Mouse (Mus musculus): ENCODE measurements around the gene Lbr.
"Not testable (repeated sequence)": the region's sequence is repeated elsewhere in the genome, so short reads cannot be mapped to it uniquely, and the experiment has no call there.

Gene Lbr

GRCm38 (mm10) chr1:181852466-181852865 lies 9.6 kb upstream of the Lbr start:
- DNase-seq (ENCODE audit: low read depth, low spot score), result no peak

GRCm38 (mm10) chr1:181851521-181852310 lies 8.9 kb upstream of the Lbr start:
- no peak for DNase-seq (ENCODE audit: low read depth, low spot score)

GRCm38 (mm10) chr1:181850441-181850840 lies 7.6 kb upstream of the Lbr start:
- DNase-seq (ENCODE audit: low read depth, low spot score), result no peak

GRCm38 (mm10) chr1:181848210-181848609 lies 5.4 kb upstream of the Lbr start:
- DNase-seq (ENCODE audit: low read depth, low spot score), result no peak

GRCm38 (mm10) chr1:181847396-181847795 lies 4.5 kb upstream of the Lbr start:
- DNase-seq (ENCODE audit: low read depth, low spot score), result no peak

- no peak for DNase-seq (ENCODE audit: low read depth, low spot score)
Measured at GRCm38 (mm10) chr1:181845767-181846166, 2.9 kb upstream of the Lbr start.

- DNase-seq (ENCODE audit: low read depth, low spot score), result no peak
Measured at GRCm38 (mm10) chr1:181844874-181845547, 2.2 kb upstream of the Lbr start.

- peak; percentile 96 for DNase-seq (ENCODE audit: low read depth, low spot score)
Measured at GRCm38 (mm10) chr1:181841864-181842672, 778 bp downstream of the Lbr start.

GRCm38 (mm10) chr1:181841396-181841795 lies 1.4 kb downstream of the Lbr start:
- DNase-seq (ENCODE audit: low read depth, low spot score), result no peak

- DNase-seq (ENCODE audit: low read depth, low spot score), result no peak
Measured at GRCm38 (mm10) chr1:181839746-181840366, 3.0 kb downstream of the Lbr start.

GRCm38 (mm10) chr1:181838111-181838510 lies 4.7 kb downstream of the Lbr start:
- DNase-seq (ENCODE audit: low read depth, low spot score), result no peak

GRCm38 (mm10) chr1:181833143-181833542 lies 9.7 kb downstream of the Lbr start:
- DNase-seq (ENCODE audit: low read depth, low spot score), result no peak

GRCm38 (mm10) chr1:181832720-181833119 lies 10.1 kb downstream of the Lbr start:
- DNase-seq (ENCODE audit: low read depth, low spot score), result no peak

- DNase-seq (ENCODE audit: low read depth, low spot score), result no peak
Measured at GRCm38 (mm10) chr1:181828365-181828764, 14.5 kb downstream of the Lbr start.

GRCm38 (mm10) chr1:181826716-181827115 lies 16.1 kb downstream of the Lbr start:
- DNase-seq (ENCODE audit: low read depth, low spot score), result no peak

- DNase-seq (ENCODE audit: low read depth, low spot score), result no peak
Measured at GRCm38 (mm10) chr1:181811481-181812223, 31.2 kb downstream of the Lbr start.

GRCm38 (mm10) chr1:181800667-181801066 lies 42.2 kb downstream of the Lbr start:
- DNase-seq (ENCODE audit: low read depth, low spot score), result no peak

- DNase-seq (ENCODE audit: low read depth, low spot score), result no peak
Measured at GRCm38 (mm10) chr1:181799911-181800310, 42.9 kb downstream of the Lbr start.

GRCm38 (mm10) chr1:181793541-181793940 lies 49.3 kb downstream of the Lbr start:
- no peak for DNase-seq (ENCODE audit: low read depth, low spot score)

GRCm38 (mm10) chr1:181789952-181790351 lies 52.9 kb downstream of the Lbr start:
- DNase-seq (ENCODE audit: low read depth, low spot score), result no peak

GRCm38 (mm10) chr1:181782600-181782999 lies 60.2 kb downstream of the Lbr start:
- DNase-seq (ENCODE audit: low read depth, low spot score), result not testable (repeated sequence)

Data from c-Kit-negative CD71-positive TER-119-positive erythroid progenitor cells, embryonic 14.5 days (primary cell).